ENCODE assay signal across 12 mouse cellular contexts in genomic region chr6:17515775-17516460, GRCm38 (mm10). TPM values are rescaled to one million over a fixed set of nuclear protein-coding genes. Genes with fewer than 3 reads are reported as not detected.
DNase-seq lines count a peak whose midpoint lies in the region; ATAC-seq and TF ChIP-seq lines count a peak whose summit lies in the region.
"Had no signal": no experiment of that assay in that cellular context is flagged by ENCODE, and none has a peak within 500 bp of the region (broad histone marks: within the 10 kb centered on the region; RNA-seq: fewer than 3 reads in every experiment).

No protein-coding gene starts in this region.

- H3K27me3 ChIP-seq in heart, embryonic 12.5 days (replicated peaks): no peaks in the 10 kb centered on the region
- no peaks in the 10 kb centered on the region for H3K27me3 ChIP-seq in heart, adult 2 months (ENCODE audit: control insufficient read depth, insufficient read depth, low read length)
- H3K27me3 ChIP-seq in lung, embryonic 15.5 days: no peaks in the 10 kb centered on the region
- no peaks in the 10 kb centered on the region for H3K27me3 ChIP-seq in embryonic facial prominence, embryonic 13.5 days

- H3K27ac ChIP-seq in heart, embryonic 12.5 days (ENCODE audit: poor library complexity, severe bottlenecking): no peak overlapping the region
- no peak overlapping the region for H3K27ac ChIP-seq in heart, adult 2 months
- H3K27ac ChIP-seq in lung, embryonic 15.5 days: peak overlapping the region; percentile 57; the same call in 1 of the 2 replicates
- peak overlapping the region; percentile 36; the same call in 1 of the 2 replicates for H3K27ac ChIP-seq in embryonic facial prominence, embryonic 13.5 days
- H3K27ac ChIP-seq: forebrain, embryonic 10.5 days had no signal

- TF ChIP-seq POLR2A in heart, adult 2 months (IDR thresholded peaks at IDR 0.05; ENCODE audit: insufficient read depth, low read depth, low read length): no peak

- no peaks in the 10 kb centered on the region for H3K36me3 ChIP-seq in heart, embryonic 12.5 days
- no peaks in the 10 kb centered on the region for H3K36me3 ChIP-seq in heart, adult 2 months (ENCODE audit: control insufficient read depth, insufficient read depth, low read length)
- no peaks in the 10 kb centered on the region for H3K36me3 ChIP-seq in lung, embryonic 15.5 days
- H3K36me3 ChIP-seq in embryonic facial prominence, embryonic 13.5 days: no peaks in the 10 kb centered on the region
- H3K36me3 ChIP-seq: forebrain, embryonic 10.5 days had no signal

- H3K9me3 ChIP-seq in heart, embryonic 12.5 days (replicated peaks): no peaks in the 10 kb centered on the region
- no peaks in the 10 kb centered on the region for H3K9me3 ChIP-seq in lung, embryonic 15.5 days
- H3K9me3 ChIP-seq in embryonic facial prominence, embryonic 13.5 days: no peaks in the 10 kb centered on the region
- H3K9me3 ChIP-seq: forebrain, embryonic 10.5 days had no signal

- no peak overlapping the region for H3K9ac ChIP-seq in heart, embryonic 12.5 days
- H3K9ac ChIP-seq in heart, adult 2 months (ENCODE audit: low read depth, low read length): no peak overlapping the region
- H3K9ac ChIP-seq in lung, embryonic 15.5 days: no peak overlapping the region
- no peak overlapping the region for H3K9ac ChIP-seq in embryonic facial prominence, embryonic 13.5 days

- no peak for TF ChIP-seq EP300 in heart, adult 2 months (IDR thresholded peaks at IDR 0.05; ENCODE audit: insufficient read depth, low read depth, low read length)

- H3K4me1 ChIP-seq in heart, embryonic 12.5 days (replicated peaks): peaks cover 6% of the 10 kb centered on the region; the same call in 1 of the 2 replicates
- peaks cover 2% of the 10 kb centered on the region for H3K4me1 ChIP-seq in heart, adult 2 months (ENCODE audit: control insufficient read depth, insufficient read depth, low read length)
- H3K4me1 ChIP-seq in lung, embryonic 15.5 days: peaks cover 12% of the 10 kb centered on the region
- H3K4me1 ChIP-seq in embryonic facial prominence, embryonic 13.5 days: peaks cover 13% of the 10 kb centered on the region

- H3K4me3 ChIP-seq in heart, embryonic 12.5 days: no peak overlapping the region
- H3K4me3 ChIP-seq in heart, adult 2 months: no peak overlapping the region
- H3K4me3 ChIP-seq in lung, embryonic 15.5 days: no peak overlapping the region
- H3K4me3 ChIP-seq in embryonic facial prominence, embryonic 13.5 days: no peak overlapping the region
- H3K4me3 ChIP-seq: forebrain, embryonic 10.5 days had no signal

- H3K79me2 ChIP-seq in heart, adult 2 months (replicated peaks; ENCODE audit: control insufficient read depth, insufficient read depth, low read length): no peaks in the 10 kb centered on the region

- intact Hi-C loops in heart, adult 2 months (cut with DNase I): no loop called here

- WGBS in heart, embryonic 12.5 days: 26% methylated on average over 7 of the region's 7 CpGs
- 27% methylated on average over 7 of the region's 7 CpGs for WGBS in heart, adult 2 months
- WGBS in lung, embryonic 15.5 days: 14% methylated on average over 7 of the region's 7 CpGs
- WGBS in embryonic facial prominence, embryonic 13.5 days: 26% methylated on average over 7 of the region's 7 CpGs

- ATAC-seq in heart, embryonic 12.5 days (ENCODE audit: insufficient number of reproducible peaks, low FRiP score): no peak
- peak; percentile 67; the same call in 1 of the 2 replicates for ATAC-seq in lung, embryonic 15.5 days (ENCODE audit: borderline replicate concordance, extremely low read depth, low FRiP score, low TSS enrichment)
- ATAC-seq in embryonic facial prominence, embryonic 13.5 days (ENCODE audit: insufficient number of reproducible peaks, insufficient read depth, low FRiP score, low TSS enrichment, low read depth): no peak

- no peak for TF ChIP-seq CTCF in heart, adult 2 months (IDR thresholded peaks at IDR 0.05)

- no peak for DNase-seq in heart, adult 2 months
- no peak for DNase-seq in lung, postnatal 25 days (ENCODE audit: low spot score)
- DNase-seq in lung, postnatal 36 days: peak; percentile 20
- no peak for DNase-seq in right cerebral cortex, postnatal 36 days (ENCODE audit: low spot score in 2 of 2)
- DNase-seq in retina, postnatal 1 day: no peak
- DNase-seq: adrenal gland, adult 2 months; cerebellum, postnatal 14 days; thymus, postnatal 36 days had no signal

- peak overlapping the region; percentile 6; the same call in 1 of the 2 replicates for H3K4me2 ChIP-seq in heart, embryonic 12.5 days
- H3K4me2 ChIP-seq in lung, embryonic 15.5 days: peak overlapping the region; percentile 37
- H3K4me2 ChIP-seq in embryonic facial prominence, embryonic 13.5 days: peak overlapping the region; percentile 30

RNA-seq across cellular contexts. Expression of gene Met, which starts 52.3 kb away (rescaled TPM):
- polyA plus RNA-seq in heart, embryonic 12.5 days (2016; fragmentation: Nextera tagmentation; extraction: Ambion mirVana): 2.6 and 3.0 TPM in 2 replicates
- total RNA-seq in heart, adult 2 months (2021): 1 to 10 TPM; 1.3 to 1.4 TPM
- polyA plus RNA-seq in heart, adult 2 months (2012; rRNA removed): 0.76 and 1.3 TPM in 2 replicates
- polyA plus RNA-seq in lung, embryonic 15.5 days (2015; fragmentation: Nextera tagmentation; extraction: Ambion mirVana): 7.9 and 8.7 TPM in 2 replicates
- polyA plus RNA-seq in embryonic facial prominence, embryonic 13.5 days (2015; fragmentation: Nextera tagmentation; extraction: Ambion mirVana): 3.3 and 4.0 TPM in 2 replicates

Comparison
In these comparisons a context has a peak if more than half of its experiments do, and no peak if none do; other contexts are left out.
1. H3K27ac ChIP-seq: peak in lung, embryonic 15.5 days (single experiment) and embryonic facial prominence, embryonic 13.5 days (single experiment); none in heart, embryonic 12.5 days (single experiment) and heart, adult 2 months (single experiment).
2. Peak in every context shown above with its lines, with median percentiles within 50 percentile points of each other: H3K4me2 ChIP-seq.